Mouse (Mus musculus): ENCODE measurements at regions not wholly inside any gene's neighbourhood (a gene's known extent, or its start where the extent isn't known, plus 50 kb on each side); places are given as distances from the start of the nearest gene placed in this dataset.

- no peak for TF ChIP-seq CTCF (IDR thresholded peaks at IDR 0.05; ENCODE audit: borderline replicate concordance, insufficient read depth, low read length)
- no peak for TF ChIP-seq POLR2A (IDR thresholded peaks at IDR 0.05; ENCODE audit: low read depth, low read length)
These were observed 81.9 kb upstream of the Rgs2 start for GRCm38 (mm10) chr1:144085530-144086520.

Measured in embryonic fibroblast, embryonic 13.5 days (primary cell).